ENCODE assay signal across 8 mouse cellular contexts in genomic region chr3:121914459-121915185, GRCm38 (mm10). TPM values are rescaled to one million over a fixed set of nuclear protein-coding genes. Genes with fewer than 3 reads are reported as not detected.
DNase-seq lines count a peak whose midpoint lies in the region; ATAC-seq and TF ChIP-seq lines count a peak whose summit lies in the region.

No protein-coding gene starts in this region.

- H3K27ac ChIP-seq in left cerebral cortex, adult 2 months = peak overlapping the region; percentile 78
- H3K27ac ChIP-seq in kidney, adult 2 months (ENCODE audit: insufficient read depth, low read depth, low read length) = peak overlapping the region; percentile 54

- no peaks in the 10 kb centered on the region for H3K36me3 ChIP-seq in kidney, adult 2 months (ENCODE audit: control insufficient read depth, insufficient read depth, low read length)

- no peak for TF ChIP-seq CTCF in left cerebral cortex, adult 2 months (IDR thresholded peaks at IDR 0.05)
- TF ChIP-seq CTCF in kidney, adult 2 months (conservative IDR thresholded peaks at IDR 0.05; ENCODE audit: insufficient read depth, insufficient read length, low read depth, low read length) = no peak

- no peak for TF ChIP-seq POLR2A in kidney, adult 2 months (IDR thresholded peaks at IDR 0.05; ENCODE audit: low read depth, low read length)

- no peaks in the 10 kb centered on the region for H3K27me3 ChIP-seq in kidney, adult 2 months (replicated peaks; ENCODE audit: control insufficient read depth, insufficient read depth, low read length)

- no peak for DNase-seq in left cerebral cortex, adult 2 months (ENCODE audit: extremely low spot score in 1 of 2, low spot score in 2 of 2)
- no peak for DNase-seq in left cerebral cortex, adult 11 months (ENCODE audit: low spot score)
- DNase-seq in heart, adult 11 months = peak; percentile 99
- peak; percentile 81 for DNase-seq in kidney, adult 2 months
- DNase-seq in lung, postnatal 25 days (ENCODE audit: low spot score) = peak; percentile 86
- no peak for DNase-seq in testis, postnatal 10 days (ENCODE audit: low spot score)
- DNase-seq in layer of hippocampus, postnatal 25 days (ENCODE audit: extremely low spot score in 1 of 2, low spot score in 1 of 2) = no peak

- intact Hi-C loops in left cerebral cortex, adult 2 months (cut with DNase I) = no loop called here

- ATAC-seq in activated CD4-positive, CD25-positive, alpha-beta regulatory T cell, adult 4 months = no peak

- no peak overlapping the region for H3K4me3 ChIP-seq in left cerebral cortex, adult 2 months
- no peak overlapping the region for H3K4me3 ChIP-seq in kidney, adult 2 months (ENCODE audit: insufficient read depth, low read depth, low read length)

- 57% methylated on average over 13 of the region's 13 CpGs for WGBS in kidney, adult 2 months

- H3K4me1 ChIP-seq in kidney, adult 2 months (ENCODE audit: control insufficient read depth, insufficient read depth, low read length) = no peaks in the 10 kb centered on the region; the same call in 1 of the 2 replicates

RNA-seq across cellular contexts. Expression of gene Arhgap29, which starts 37.7 kb away (rescaled TPM):
- 10 to 100 TPM; 20.5 to 24.4 TPM for total RNA-seq in left cerebral cortex, adult 2 months (2021)
- 28.4 and 31.7 TPM in 2 replicates for polyA plus RNA-seq in kidney, adult 2 months (2012; rRNA removed)
- polyA plus RNA-seq in activated CD4-positive, CD25-positive, alpha-beta regulatory T cell, adult 4 months (2017; shearing (Covaris generic)) = under 1 TPM; 0.28 to 0.69 TPM
- total RNA-seq in layer of hippocampus, postnatal 25 days (2021) = 10 to 100 TPM; 15.9 to 18.4 TPM

Comparison
In these comparisons a context has a peak if more than half of its experiments do, and no peak if none do; other contexts are left out.
1. DNase-seq: peak in heart, adult 11 months (single experiment), kidney, adult 2 months (single experiment) and lung, postnatal 25 days (single experiment); none in left cerebral cortex, adult 2 months (0 of 2), left cerebral cortex, adult 11 months (single experiment), testis, postnatal 10 days (single experiment) and layer of hippocampus, postnatal 25 days (0 of 2).